Mouse (Mus musculus) liver, postnatal 0 days (tissue): ENCODE measurements around the gene Zfp386.

ENCODE experiments used
- CTCF ChIP-seq: sonication (generic); IDR thresholded peaks from 2 replicates; pipeline ENCODE4 v1.5.1; 2016; ENCODE audit warnings: antibody characterized with exemption, low read depth
- EP300 ChIP-seq: IDR thresholded peaks from 2 replicates; pipeline ENCODE4 v1.6.1; 2016; ENCODE audit warnings: antibody characterized with exemption, low read depth, mild to moderate bottlenecking

DNA sequence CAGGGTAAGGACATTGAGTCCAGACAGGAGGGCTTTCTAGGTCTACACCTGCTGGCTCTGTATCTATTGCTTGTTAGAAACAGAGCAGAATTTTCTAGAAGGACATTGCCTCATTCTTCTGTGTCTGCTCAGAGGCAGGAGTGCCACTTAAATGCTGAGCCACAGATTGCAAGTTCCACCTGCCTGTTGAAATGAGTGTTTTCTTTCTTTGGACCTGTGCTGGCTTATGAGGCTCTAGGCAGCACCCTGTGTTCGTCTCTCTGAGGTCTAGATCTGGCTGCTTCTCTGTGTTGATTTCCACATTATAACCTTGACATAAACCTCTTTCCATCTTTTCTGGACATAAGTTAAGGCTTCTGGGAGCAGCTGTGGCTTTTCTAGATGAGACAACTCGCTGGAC, 36.8 kb downstream of the Zfp386 start:
- TF ChIP-seq CTCF (no peak), EP300 (no peak)
